Mouse (Mus musculus) megakaryocyte, embryonic 14.5 days (primary cell): ENCODE measurements around the gene Klhl25. TPM values are rescaled to one million over a fixed set of nuclear protein-coding genes. Genes with fewer than 3 reads are reported as not detected.
"Not testable (repeated sequence)": the region's sequence is repeated elsewhere in the genome, so short reads cannot be mapped to it uniquely, and the experiment has no call there.

Experiments used
- H3K27me3 ChIP-seq: replicated peaks from 2 replicates; pipeline ENCODE3; 2012; ENCODE audit warnings: inconsistent platforms
- H3K36me3 ChIP-seq: replicated peaks from 2 replicates; pipeline ENCODE3; 2012; ENCODE audit warnings: low read length, inconsistent platforms, mixed read lengths
- H3K4me1 ChIP-seq: 2 replicates; pipeline ENCODE4 v1.6.1; 2012; ENCODE audit warnings: inconsistent platforms
- H3K4me3 ChIP-seq: replicated peaks from 2 replicates; pipeline ENCODE3; 2012; ENCODE audit warnings: moderate library complexity, mild to moderate bottlenecking, inconsistent platforms
- H3K9me3 ChIP-seq: 2 replicates; pipeline ENCODE4 v1.6.1; 2012; ENCODE audit warnings: inconsistent platforms
- FLI1 ChIP-seq: IDR thresholded peaks from 2 replicates; pipeline ENCODE4 v1.6.1; 2012; ENCODE audit warnings: low read length, inconsistent platforms, mixed read lengths
- GATA1 ChIP-seq: IDR thresholded peaks from 3 replicates; pipeline ENCODE4 v1.6.1; 2012; ENCODE audit warnings: mixed read lengths, low read length, inconsistent platforms, borderline replicate concordance
- polyA plus RNA-seq: library from polyadenylated mRNA; stranded (reverse); fragments of >175 nt; gene quantifications from 2 replicates; pipeline ENCODE4 v1.2.3, GENCODE M21; 2012; ENCODE audit warnings: low replicate concordance; ENCODE audit not compliant: insufficient read depth

The Klhl25 gene
- polyA plus RNA-seq, 1 experiment = 11.9 TPM

GRCm38 (mm10) chr7:75872255-75872654 lies 24.1 kb downstream of the Klhl25 start:
- H3K4me1 ChIP-seq = peaks cover 89% of the 10 kb centered on the region
- TF ChIP-seq GATA1 = no peak
- no peak for TF ChIP-seq FLI1
- H3K4me3 ChIP-seq = no peak overlapping the region
- H3K9me3 ChIP-seq = no peaks in the 10 kb centered on the region
- H3K36me3 ChIP-seq = peaks cover 84% of the 10 kb centered on the region
- no peaks in the 10 kb centered on the region for H3K27me3 ChIP-seq

GRCm38 (mm10) chr7:75872697-75873096 lies 24.6 kb downstream of the Klhl25 start:
- peaks cover 80% of the 10 kb centered on the region for H3K36me3 ChIP-seq
- H3K4me3 ChIP-seq = no peak overlapping the region
- no peaks in the 10 kb centered on the region for H3K9me3 ChIP-seq
- no peaks in the 10 kb centered on the region for H3K27me3 ChIP-seq
- peaks cover 87% of the 10 kb centered on the region for H3K4me1 ChIP-seq
- no peak for TF ChIP-seq FLI1
- no peak for TF ChIP-seq GATA1

DNA sequence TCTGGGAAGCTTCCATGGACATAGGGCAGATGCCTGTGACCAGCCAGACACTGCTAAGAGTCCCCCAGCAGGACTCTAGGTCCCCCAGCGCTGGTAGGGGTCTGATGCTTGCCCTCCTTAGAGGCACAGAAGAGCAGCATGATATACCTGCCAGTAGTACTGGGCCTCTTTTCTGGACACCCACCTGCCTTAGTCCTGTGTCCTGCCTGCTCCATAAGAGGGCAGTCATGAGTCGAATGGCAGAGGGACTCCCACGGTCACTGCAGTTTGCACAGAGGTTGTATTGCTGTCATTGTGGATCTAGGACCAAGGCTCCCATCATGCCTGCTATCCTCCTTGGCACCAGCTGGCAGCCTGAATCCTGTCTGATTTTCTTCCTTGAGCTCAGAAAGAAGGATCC lies 25.1 kb downstream of the Klhl25 start:
- no peak overlapping the region for H3K4me3 ChIP-seq
- no peaks in the 10 kb centered on the region for H3K27me3 ChIP-seq
- no peaks in the 10 kb centered on the region for H3K9me3 ChIP-seq
- peaks cover 76% of the 10 kb centered on the region for H3K36me3 ChIP-seq
- H3K4me1 ChIP-seq = peaks cover 85% of the 10 kb centered on the region
- TF ChIP-seq FLI1 (no peak), GATA1 (no peak)

DNA sequence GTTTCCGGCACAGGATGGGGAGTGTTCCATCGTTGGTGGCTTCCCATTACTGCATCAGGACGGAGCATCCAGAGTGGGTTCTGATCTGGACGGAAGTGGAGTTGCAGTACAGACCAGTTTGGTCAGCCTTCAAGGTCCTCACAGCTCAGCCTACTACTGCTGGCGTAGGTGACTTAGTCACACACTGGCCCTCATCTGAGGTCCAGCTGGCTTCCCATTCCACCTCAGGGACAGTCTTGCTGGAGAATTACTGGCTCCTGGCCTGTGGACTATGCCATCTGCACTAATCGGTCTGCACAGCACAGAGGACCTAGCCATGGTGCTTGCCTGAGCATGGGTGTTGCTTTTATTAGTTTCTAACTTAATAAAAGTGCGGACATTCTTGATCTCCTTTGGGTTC lies 25.6 kb downstream of the Klhl25 start:
- peaks cover 84% of the 10 kb centered on the region for H3K4me1 ChIP-seq
- H3K36me3 ChIP-seq = peaks cover 70% of the 10 kb centered on the region
- no peak overlapping the region for H3K4me3 ChIP-seq
- TF ChIP-seq FLI1 (no peak), GATA1 (no peak)
- no peaks in the 10 kb centered on the region for H3K27me3 ChIP-seq
- no peaks in the 10 kb centered on the region for H3K9me3 ChIP-seq

DNA sequence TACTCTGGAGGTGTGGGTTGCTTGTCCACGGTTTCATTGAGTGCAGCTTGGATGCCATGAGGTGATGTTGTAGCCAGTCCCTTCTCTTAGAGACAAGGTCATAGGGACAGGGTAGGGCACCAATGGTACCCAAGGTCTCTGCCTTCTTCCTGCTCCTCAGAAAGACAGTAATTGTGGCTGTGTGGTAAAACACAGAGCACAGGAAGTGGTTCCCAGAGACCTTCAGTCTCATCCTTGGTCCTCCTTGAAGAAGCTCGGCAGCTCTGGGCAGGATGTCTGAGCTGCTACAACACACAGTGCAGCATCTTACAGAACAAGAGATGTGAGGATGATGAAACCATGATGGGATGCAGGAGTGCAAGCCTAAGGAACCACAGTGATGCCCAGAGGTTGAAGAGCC lies 31.3 kb downstream of the Klhl25 start:
- peaks cover 14% of the 10 kb centered on the region for H3K36me3 ChIP-seq
- not testable (repeated sequence) for H3K4me3 ChIP-seq, H3K27me3 ChIP-seq, H3K9me3 ChIP-seq
- peaks cover 65% of the 10 kb centered on the region for H3K4me1 ChIP-seq

DNA sequence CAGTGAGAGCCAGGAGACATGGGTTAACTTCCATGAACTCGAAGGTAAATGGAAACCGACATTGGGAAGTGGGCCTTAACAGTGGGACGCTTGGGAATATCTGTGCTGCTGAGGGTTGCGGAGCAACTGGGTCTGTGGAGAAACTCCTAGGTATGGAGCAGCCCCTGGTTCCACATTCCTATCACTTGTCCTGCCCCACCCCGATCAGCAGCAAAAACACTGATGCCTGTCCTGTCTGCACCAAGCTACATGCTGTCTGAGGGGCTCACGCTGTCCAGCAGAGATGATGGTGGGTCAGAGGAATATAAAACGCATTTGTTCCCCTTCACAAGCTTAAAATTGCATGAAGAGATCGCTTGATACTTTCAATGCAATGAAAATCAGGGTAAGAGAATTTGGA lies 32.1 kb downstream of the Klhl25 start:
- no peaks in the 10 kb centered on the region for H3K27me3 ChIP-seq
- peaks cover 6% of the 10 kb centered on the region for H3K36me3 ChIP-seq
- peaks cover 58% of the 10 kb centered on the region for H3K4me1 ChIP-seq
- H3K9me3 ChIP-seq = no peaks in the 10 kb centered on the region
- H3K4me3 ChIP-seq = no peak overlapping the region
- TF ChIP-seq FLI1 (no peak), GATA1 (no peak)

DNA sequence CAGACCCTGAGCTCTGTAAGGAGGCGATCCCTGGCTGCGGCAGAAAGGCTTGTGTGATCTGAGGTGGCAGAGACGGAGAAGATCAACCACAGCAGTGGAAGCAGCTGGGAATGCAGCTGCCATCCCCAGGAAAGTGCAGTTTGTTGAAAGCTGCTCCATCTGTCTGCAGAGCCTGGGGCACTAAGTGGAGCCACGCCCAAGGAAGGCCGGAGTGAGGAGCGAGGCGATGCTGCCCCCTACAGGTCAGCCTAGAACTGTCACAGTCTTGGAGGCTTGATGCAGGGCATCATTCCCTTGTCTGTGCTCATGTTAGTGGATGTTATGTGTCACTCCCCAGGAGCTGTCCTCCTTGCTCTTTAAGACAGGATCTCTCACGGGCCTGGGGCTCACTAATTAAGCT lies 32.5 kb downstream of the Klhl25 start:
- Histone ChIP-seq H3K4me3 (peak overlapping the region; percentile 64), H3K36me3 (peaks cover 2% of the 10 kb centered on the region)
- no peak for TF ChIP-seq GATA1

DNA sequence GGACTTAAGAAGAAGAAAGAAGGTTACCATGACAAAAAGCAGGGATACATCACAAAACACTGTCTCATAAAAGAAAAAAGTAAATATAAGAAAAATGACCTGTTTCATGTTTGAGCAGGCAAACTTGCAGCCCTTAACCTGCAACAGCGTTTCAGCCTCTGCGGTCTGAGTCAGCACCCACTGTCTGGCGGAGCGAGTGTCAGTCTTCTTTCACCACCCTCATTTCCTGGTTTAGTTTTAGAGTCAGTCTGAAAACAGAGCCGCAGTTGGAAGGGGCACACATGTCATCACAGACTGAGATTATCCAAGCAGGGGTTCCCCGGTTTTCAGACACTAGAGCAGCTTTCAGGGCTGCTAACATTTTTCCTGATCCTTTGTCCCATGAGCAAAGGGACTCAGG lies 33.3 kb downstream of the Klhl25 start:
- Histone ChIP-seq H3K4me3 (peak overlapping the region; percentile 82), H3K27me3 (no peaks in the 10 kb centered on the region), H3K4me1 (peaks cover 50% of the 10 kb centered on the region), H3K36me3 (no peaks in the 10 kb centered on the region), H3K9me3 (no peaks in the 10 kb centered on the region)
- TF ChIP-seq GATA1 = no peak
- TF ChIP-seq FLI1 = no peak

More for the DNA sequence above, 32.5 kb downstream of the Klhl25 start:
- no peaks in the 10 kb centered on the region for H3K9me3 ChIP-seq
- no peaks in the 10 kb centered on the region for H3K27me3 ChIP-seq
- H3K4me1 ChIP-seq = peaks cover 56% of the 10 kb centered on the region

- Histone ChIP-seq H3K9me3 (no peaks in the 10 kb centered on the region), H3K4me1 (peaks cover 46% of the 10 kb centered on the region), H3K27me3 (no peaks in the 10 kb centered on the region), H3K4me3 (peak overlapping the region; percentile 82), H3K36me3 (no peaks in the 10 kb centered on the region)
- TF ChIP-seq GATA1 (no peak), FLI1 (no peak)
These were observed 33.7 kb downstream of the Klhl25 start for GRCm38 (mm10) chr7:75881791-75882190.

GRCm38 (mm10) chr7:75891466-75891865 lies 43.4 kb downstream of the Klhl25 start:
- Histone ChIP-seq H3K27me3 (no peaks in the 10 kb centered on the region), H3K36me3 (no peaks in the 10 kb centered on the region), H3K4me1 (peaks cover 60% of the 10 kb centered on the region), H3K4me3 (no peak overlapping the region), H3K9me3 (no peaks in the 10 kb centered on the region)
- TF ChIP-seq GATA1 = no peak
- no peak for TF ChIP-seq FLI1

DNA sequence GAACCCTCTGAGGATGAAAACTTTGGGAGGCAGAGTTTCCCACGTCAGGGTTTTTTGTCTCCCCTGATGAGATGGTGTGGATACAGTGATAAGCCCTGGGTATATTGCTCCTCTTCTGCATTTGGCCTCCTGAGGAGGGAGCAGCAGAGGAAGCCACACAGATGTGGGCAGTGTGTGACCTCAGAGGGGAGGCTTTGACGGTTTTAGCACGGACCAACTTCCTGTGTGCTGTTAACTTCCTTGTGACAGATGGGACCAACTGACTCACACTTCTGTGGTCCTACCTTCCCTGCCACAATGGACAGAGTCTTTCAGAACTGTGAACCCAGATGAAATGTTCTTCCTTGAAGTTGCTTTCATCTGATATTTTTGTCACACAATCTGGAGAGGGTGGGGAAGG lies 44.6 kb downstream of the Klhl25 start:
- H3K4me3 ChIP-seq = peak overlapping the region; percentile 69
- H3K27me3 ChIP-seq = no peaks in the 10 kb centered on the region
- no peaks in the 10 kb centered on the region for H3K9me3 ChIP-seq
- peaks cover 69% of the 10 kb centered on the region for H3K4me1 ChIP-seq
- no peak for TF ChIP-seq FLI1
- no peak for TF ChIP-seq GATA1
- H3K36me3 ChIP-seq = no peaks in the 10 kb centered on the region
